Mouse (Mus musculus) G1E-ER4 (cell line): Measurements from ENCODE around the gene Ptbp1. TPM values are rescaled to one million over a fixed set of nuclear protein-coding genes. Genes with fewer than 3 reads are reported as not detected.

Experiments used
- GATA1 ChIP-seq: IDR thresholded peaks from one replicate; pipeline ENCODE4 v1.8.0; 2012; ENCODE audit warnings: low read length, inconsistent platforms
- polyA plus RNA-seq: library from polyadenylated mRNA; stranded (reverse); fragments of >175 nt; gene quantifications from 2 replicates; pipeline ENCODE4 v1.2.3, GENCODE M21; 2012

Ptbp1 gene
- polyA plus RNA-seq, 1 experiment, result 1,318 TPM

GRCm38 (mm10) chr10:79852107-79852789 lies 2.0 kb upstream of the Ptbp1 start:
- no peak for TF ChIP-seq GATA1

- TF ChIP-seq GATA1, result no peak
These were observed 1.4 kb upstream of the Ptbp1 start for GRCm38 (mm10) chr10:79852827-79853226.

GRCm38 (mm10) chr10:79853392-79853791 lies 835 bp upstream of the Ptbp1 start:
- no peak for TF ChIP-seq GATA1

GRCm38 (mm10) chr10:79854801-79855541 lies 744 bp downstream of the Ptbp1 start:
- TF ChIP-seq GATA1, result no peak

- TF ChIP-seq GATA1, result no peak
These were observed 1.4 kb downstream of the Ptbp1 start for GRCm38 (mm10) chr10:79855558-79856184.

- TF ChIP-seq GATA1, result no peak
These were observed 2.1 kb downstream of the Ptbp1 start for GRCm38 (mm10) chr10:79856280-79856679.

GRCm38 (mm10) chr10:79856704-79857451 lies 2.7 kb downstream of the Ptbp1 start:
- TF ChIP-seq GATA1, result no peak

GRCm38 (mm10) chr10:79857452-79857811 lies 3.2 kb downstream of the Ptbp1 start:
- no peak for TF ChIP-seq GATA1

GRCm38 (mm10) chr10:79857894-79858293 lies 3.7 kb downstream of the Ptbp1 start:
- no peak for TF ChIP-seq GATA1

- TF ChIP-seq GATA1, result no peak
These were observed 4.3 kb downstream of the Ptbp1 start for GRCm38 (mm10) chr10:79858416-79859074.

- no peak for TF ChIP-seq GATA1
These were observed 4.9 kb downstream of the Ptbp1 start for GRCm38 (mm10) chr10:79859116-79859515.

- no peak for TF ChIP-seq GATA1
These were observed 6.1 kb downstream of the Ptbp1 start for GRCm38 (mm10) chr10:79860079-79860911.

- no peak for TF ChIP-seq GATA1
These were observed 7.2 kb downstream of the Ptbp1 start for GRCm38 (mm10) chr10:79861230-79862048.

- no peak for TF ChIP-seq GATA1
These were observed 8.0 kb downstream of the Ptbp1 start for GRCm38 (mm10) chr10:79862049-79862788.
